Mouse (Mus musculus): ENCODE measurements around the gene Bcl2l1. TPM values are rescaled to one million over a fixed set of nuclear protein-coding genes. Genes with fewer than 3 reads are reported as not detected.

Gene Bcl2l1
- polyA plus RNA-seq, 1 experiment from 2014 or later: 155 TPM

GRCm38 (mm10) chr2:152811336-152812165 lies 20.0 kb downstream of the Bcl2l1 start:
- WGBS: 57% methylated on average over 3 of the region's 3 CpGs
- no peaks in the 10 kb centered on the region for H3K27me3 ChIP-seq
- H3K36me3 ChIP-seq: no peaks in the 10 kb centered on the region
- H3K4me3 ChIP-seq: no peak overlapping the region
- no peak overlapping the region for H3K9ac ChIP-seq
- ATAC-seq (ENCODE audit: low FRiP score, low read depth): no peak
- no peaks in the 10 kb centered on the region for H3K9me3 ChIP-seq
- peaks cover 11% of the 10 kb centered on the region for H3K4me1 ChIP-seq (replicated peaks)
- H3K4me2 ChIP-seq: no peak overlapping the region
- no peak overlapping the region for H3K27ac ChIP-seq (replicated peaks)

- H3K4me3 ChIP-seq: no peak overlapping the region
- no peak overlapping the region for H3K9ac ChIP-seq
- 82% methylated on average over 5 of the region's 5 CpGs for WGBS
- H3K4me2 ChIP-seq: no peak overlapping the region
- H3K27ac ChIP-seq (replicated peaks): no peak overlapping the region
- no peaks in the 10 kb centered on the region for H3K9me3 ChIP-seq
- H3K36me3 ChIP-seq: no peaks in the 10 kb centered on the region
- H3K27me3 ChIP-seq: no peaks in the 10 kb centered on the region
- peaks cover 12% of the 10 kb centered on the region for H3K4me1 ChIP-seq (replicated peaks)
- no peak for ATAC-seq (ENCODE audit: low FRiP score, low read depth)
These were observed 21.2 kb downstream of the Bcl2l1 start for GRCm38 (mm10) chr2:152810158-152810941.

GRCm38 (mm10) chr2:152808178-152808577 lies 23.4 kb downstream of the Bcl2l1 start:
- H3K4me3 ChIP-seq: no peak overlapping the region
- H3K36me3 ChIP-seq: no peaks in the 10 kb centered on the region
- H3K4me2 ChIP-seq: no peak overlapping the region
- peaks cover 25% of the 10 kb centered on the region for H3K4me1 ChIP-seq (replicated peaks)
- H3K9ac ChIP-seq: no peak overlapping the region
- WGBS: 86% methylated on average over 3 of the region's 3 CpGs
- H3K27ac ChIP-seq (replicated peaks): no peak overlapping the region
- no peaks in the 10 kb centered on the region for H3K9me3 ChIP-seq
- no peak for ATAC-seq (ENCODE audit: low FRiP score, low read depth)
- H3K27me3 ChIP-seq: no peaks in the 10 kb centered on the region

GRCm38 (mm10) chr2:152806037-152806436 lies 25.5 kb downstream of the Bcl2l1 start:
- no peaks in the 10 kb centered on the region for H3K9me3 ChIP-seq
- H3K4me3 ChIP-seq: no peak overlapping the region
- H3K36me3 ChIP-seq: no peaks in the 10 kb centered on the region
- H3K27me3 ChIP-seq: no peaks in the 10 kb centered on the region
- no peak for ATAC-seq (ENCODE audit: low FRiP score, low read depth)
- H3K4me1 ChIP-seq (replicated peaks): peaks cover 21% of the 10 kb centered on the region
- no peak overlapping the region for H3K27ac ChIP-seq (replicated peaks)
- 79% methylated on average over 2 of the region's 2 CpGs for WGBS
- H3K9ac ChIP-seq: no peak overlapping the region
- no peak overlapping the region for H3K4me2 ChIP-seq

GRCm38 (mm10) chr2:152805111-152805490 lies 26.4 kb downstream of the Bcl2l1 start:
- H3K36me3 ChIP-seq: no peaks in the 10 kb centered on the region
- no peaks in the 10 kb centered on the region for H3K9me3 ChIP-seq
- H3K27ac ChIP-seq (replicated peaks): 0 out of 2 replicates have a peak overlapping the region, but pooled peaks have one; percentile 42
- no peak overlapping the region for H3K4me2 ChIP-seq
- no peak overlapping the region for H3K4me3 ChIP-seq
- 50% methylated on average over 5 of the region's 5 CpGs for WGBS
- no peak overlapping the region for H3K9ac ChIP-seq
- peaks cover 21% of the 10 kb centered on the region for H3K4me1 ChIP-seq (replicated peaks)
- H3K27me3 ChIP-seq: no peaks in the 10 kb centered on the region
- ATAC-seq (ENCODE audit: low FRiP score, low read depth): peak; percentile 39; the same call in 1 of the 2 replicates

- Histone ChIP-seq H3K27me3 (no peaks in the 10 kb centered on the region), H3K9ac (no peak overlapping the region), H3K9me3 (no peaks in the 10 kb centered on the region), H3K4me3 (no peak overlapping the region), H3K36me3 (no peaks in the 10 kb centered on the region), H3K4me1 (replicated peaks) (peaks cover 21% of the 10 kb centered on the region), H3K4me2 (no peak overlapping the region), H3K27ac (replicated peaks) (peak overlapping the region; percentile 42; the same call in 1 of the 2 replicates)
- peak; percentile 55; the same call in 1 of the 2 replicates for ATAC-seq (ENCODE audit: low FRiP score, low read depth)
- WGBS: 12% methylated on average over 6 of the region's 6 CpGs
These were observed 27.0 kb downstream of the Bcl2l1 start for GRCm38 (mm10) chr2:152804408-152805110.

- peaks cover 21% of the 10 kb centered on the region for H3K4me1 ChIP-seq (replicated peaks)
- WGBS: 81% methylated on average over 5 of the region's 5 CpGs
These were observed 28.4 kb downstream of the Bcl2l1 start for GRCm38 (mm10) chr2:152803081-152803480.

GRCm38 (mm10) chr2:152802303-152802702 lies 29.2 kb downstream of the Bcl2l1 start:
- no peak for ATAC-seq (ENCODE audit: low FRiP score, low read depth)
- Histone ChIP-seq H3K9me3 (no peaks in the 10 kb centered on the region), H3K4me3 (no peak overlapping the region), H3K27me3 (no peaks in the 10 kb centered on the region), H3K27ac (replicated peaks) (no peak overlapping the region), H3K36me3 (no peaks in the 10 kb centered on the region), H3K4me1 (replicated peaks) (peaks cover 21% of the 10 kb centered on the region), H3K4me2 (no peak overlapping the region), H3K9ac (no peak overlapping the region)
- WGBS: 89% methylated on average over 10 of the region's 10 CpGs

More at GRCm38 (mm10) chr2:152803081-152803480, 28.4 kb downstream of the Bcl2l1 start:
- H3K36me3 ChIP-seq: no peaks in the 10 kb centered on the region
- no peak for ATAC-seq (ENCODE audit: low FRiP score, low read depth)
- H3K27ac ChIP-seq (replicated peaks): no peak overlapping the region
- H3K4me3 ChIP-seq: no peak overlapping the region
- H3K9ac ChIP-seq: no peak overlapping the region
- no peaks in the 10 kb centered on the region for H3K9me3 ChIP-seq
- H3K4me2 ChIP-seq: no peak overlapping the region
- H3K27me3 ChIP-seq: no peaks in the 10 kb centered on the region

GRCm38 (mm10) chr2:152800762-152801113 lies 30.8 kb downstream of the Bcl2l1 start:
- no peaks in the 10 kb centered on the region for H3K36me3 ChIP-seq
- H3K4me3 ChIP-seq: no peak overlapping the region
- H3K27ac ChIP-seq (replicated peaks): no peak overlapping the region
- no peak overlapping the region for H3K9ac ChIP-seq
- ATAC-seq (ENCODE audit: low FRiP score, low read depth): no peak
- H3K4me1 ChIP-seq (replicated peaks): peaks cover 15% of the 10 kb centered on the region
- H3K9me3 ChIP-seq: no peaks in the 10 kb centered on the region
- H3K27me3 ChIP-seq: no peaks in the 10 kb centered on the region
- no peak overlapping the region for H3K4me2 ChIP-seq

- Histone ChIP-seq H3K36me3 (no peaks in the 10 kb centered on the region), H3K9me3 (no peaks in the 10 kb centered on the region), H3K27ac (replicated peaks) (no peak overlapping the region), H3K4me3 (no peak overlapping the region), H3K9ac (no peak overlapping the region), H3K27me3 (no peaks in the 10 kb centered on the region), H3K4me2 (no peak overlapping the region), H3K4me1 (replicated peaks) (peaks cover 11% of the 10 kb centered on the region)
- WGBS: 82% methylated on average over 7 of the region's 7 CpGs
- ATAC-seq (ENCODE audit: low FRiP score, low read depth): no peak
These were observed 31.4 kb downstream of the Bcl2l1 start for GRCm38 (mm10) chr2:152799954-152800761.

- ATAC-seq (ENCODE audit: low FRiP score, low read depth): no peak
- Histone ChIP-seq H3K27ac (replicated peaks) (no peak overlapping the region), H3K4me1 (replicated peaks) (peaks cover 6% of the 10 kb centered on the region), H3K4me2 (no peak overlapping the region), H3K9ac (no peak overlapping the region), H3K9me3 (no peaks in the 10 kb centered on the region), H3K27me3 (no peaks in the 10 kb centered on the region), H3K36me3 (no peaks in the 10 kb centered on the region), H3K4me3 (no peak overlapping the region)
- WGBS: 92% methylated on average over 1 of the region's 1 CpGs
These were observed 33.9 kb downstream of the Bcl2l1 start for GRCm38 (mm10) chr2:152797589-152797988.
